Mouse (Mus musculus) erythroblast, embryonic 14.5 days (primary cell): ENCODE measurements around the gene Nlk.
"Not testable (repeated sequence)": the region's sequence is repeated elsewhere in the genome, so short reads cannot be mapped to it uniquely, and the experiment has no call there.

Experiments used
- GATA1 ChIP-seq: IDR thresholded peaks from 2 replicates; pipeline ENCODE4 v1.6.1; 2012; ENCODE audit warnings: low read length, inconsistent platforms, mixed read lengths
- TAL1 ChIP-seq: IDR thresholded peaks from 3 replicates; pipeline ENCODE4 v1.6.1; 2012; ENCODE audit warnings: low read length, inconsistent platforms, mixed read lengths

DNA sequence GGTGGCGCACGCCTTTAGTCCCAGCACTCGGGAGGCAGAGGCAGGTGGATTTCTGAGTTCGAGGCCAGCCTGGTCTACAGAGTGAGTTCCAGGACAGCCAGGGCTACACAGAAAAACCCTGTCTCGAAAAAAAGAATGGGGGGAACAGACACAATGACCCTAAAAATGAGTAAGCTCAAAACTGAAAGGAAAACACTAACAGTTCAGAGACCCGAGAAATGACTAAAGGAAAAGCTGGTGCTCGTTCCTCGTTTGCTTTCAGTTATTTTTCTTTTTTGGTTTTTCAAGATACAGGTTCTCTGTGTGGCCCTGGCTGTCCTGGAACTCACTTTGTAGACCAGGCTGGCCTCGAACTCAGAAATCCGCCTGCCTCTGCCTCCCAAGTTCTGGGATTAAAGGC, 165.7 kb downstream of the Nlk start:
- TF ChIP-seq TAL1, GATA1: not testable (repeated sequence)
